Mouse (Mus musculus) left cerebral cortex, postnatal 25 days (tissue): ENCODE measurements around the gene Dlgap5. TPM values are rescaled to one million over a fixed set of nuclear protein-coding genes. Genes with fewer than 3 reads are reported as not detected.
A peak's percentile ranks its signal among the peaks of the same experiment; 100 is the strongest.
"Not testable (repeated sequence)": the region's sequence is repeated elsewhere in the genome, so short reads cannot be mapped to it uniquely, and the experiment has no call there.

Experiments used
- DNase-seq, 2 experiments: peaks; one replicate each; pipeline ENCODE4 v3.0.0; 2022; ENCODE audit warnings: low spot score in 2 of 2, mixed read lengths in 1 of 2
- intact Hi-C: fragments of 180-260 bp; cut with DNase I; formaldehyde crosslinking; loops from one replicate; pipeline ENCODE4 v1.15.1; 2025
- total RNA-seq, 2 experiments: library from RNA; stranded (reverse); gene quantifications; 2 replicates each; pipeline ENCODE4 v1.2.3; 2021

The Dlgap5 gene
- under 1 TPM in 1 of 2 experiments, not detected in 1; 0.25 TPM for total RNA-seq

DNA sequence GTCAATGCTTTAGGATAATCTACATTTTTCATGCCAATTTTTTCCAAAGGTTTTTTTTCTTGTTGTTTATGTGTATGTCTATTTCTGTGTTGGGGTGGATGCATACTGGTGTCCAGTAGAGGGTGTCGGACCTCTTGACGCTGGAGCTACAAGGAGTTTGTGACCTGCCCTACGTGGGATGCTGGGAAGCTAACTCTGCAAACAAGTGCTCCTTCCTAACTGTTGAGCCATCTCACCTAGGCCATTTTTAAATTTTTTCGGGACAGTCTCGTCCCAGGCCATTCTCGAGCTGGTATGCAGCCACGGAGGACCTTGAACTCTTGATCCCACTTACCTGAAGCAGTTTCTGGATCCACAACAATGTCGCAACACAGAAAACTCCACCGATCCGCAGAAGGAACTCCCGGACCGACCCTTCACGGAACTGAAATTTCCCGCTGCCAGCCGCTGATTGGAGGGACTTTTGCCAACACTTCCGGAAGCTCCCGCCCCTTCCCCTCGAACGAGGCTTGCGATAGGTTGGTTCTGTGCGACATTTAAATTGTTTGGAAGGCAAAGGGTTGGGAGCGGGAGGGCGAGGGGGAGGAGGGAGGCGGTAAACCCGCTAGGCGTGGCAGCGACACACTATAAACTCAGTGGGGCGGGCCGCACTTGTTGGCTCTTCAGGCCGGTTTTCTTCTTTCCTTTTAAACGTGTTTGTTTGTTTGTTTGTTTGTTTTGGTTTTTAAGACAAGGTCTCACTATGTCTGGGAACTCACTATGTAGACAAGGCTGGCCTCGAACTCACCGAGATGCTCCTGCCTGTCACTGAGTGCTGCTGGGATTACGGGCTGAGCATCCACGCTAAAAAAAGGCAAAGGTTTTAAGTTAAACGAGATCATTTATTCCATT lies at the start of gene Dlgap5:
Gene Dlgap5 (minus strand): TSS at position 633 of the 891 bp plus-strand sequence.
- intact Hi-C loops, result no loop called here
- peak; percentile 86 to 92 for DNase-seq

DNA sequence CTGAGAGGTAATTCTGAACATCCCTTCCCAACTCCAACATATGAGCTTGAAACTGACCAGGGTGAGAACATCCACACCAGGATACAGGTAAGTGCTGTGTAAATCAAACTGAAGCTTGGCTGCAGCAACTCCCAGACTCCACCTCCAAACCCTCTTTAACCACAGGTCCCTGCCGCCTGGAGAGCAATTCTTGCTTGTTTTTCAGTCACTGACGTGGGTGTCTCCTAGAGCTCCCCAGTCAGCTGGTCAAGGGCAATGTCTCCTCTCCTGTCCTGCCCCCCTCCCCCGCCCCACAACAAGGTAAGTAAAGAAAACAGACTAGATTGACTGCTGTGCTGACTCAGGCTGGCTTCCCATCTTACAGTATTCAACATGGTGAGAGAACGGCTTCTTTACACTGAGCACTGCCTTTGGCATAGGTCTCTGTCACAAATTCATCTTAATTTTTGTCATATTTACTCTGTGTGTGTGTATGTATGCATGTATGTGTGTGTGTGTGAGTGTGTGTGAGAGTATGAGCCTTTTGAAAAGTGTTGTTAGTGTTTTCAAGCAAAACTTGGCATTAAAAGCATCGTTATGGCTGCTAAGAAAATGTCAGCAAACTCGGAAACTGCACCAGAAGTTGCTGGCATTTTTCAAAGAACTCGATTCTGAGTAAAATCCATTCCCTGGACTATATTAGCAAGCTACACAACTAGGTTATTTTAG lies 47.4 kb upstream of the Dlgap5 start:
- intact Hi-C loops, result no loop called here
- no peak for DNase-seq

DNA sequence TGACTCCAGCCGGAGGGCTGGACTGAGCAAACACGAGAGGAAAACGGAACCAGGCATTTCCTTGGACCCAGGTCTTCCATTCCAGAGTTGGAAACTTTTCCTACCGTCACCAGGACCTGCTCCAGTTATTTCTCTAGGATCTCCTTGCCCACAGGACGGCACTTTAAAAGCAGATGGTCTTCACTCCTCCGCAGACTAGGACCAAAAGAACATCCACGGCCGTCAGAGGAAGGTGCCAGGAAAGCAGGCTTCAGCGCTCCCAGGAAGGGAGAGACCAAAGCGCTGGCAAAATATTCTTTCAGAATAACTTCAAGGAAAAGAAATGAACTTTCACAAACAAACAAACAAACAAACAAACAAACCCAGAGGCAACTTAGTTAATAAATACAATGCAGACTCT lies 46.2 kb upstream of the Dlgap5 start:
- peak in 1 of 2 experiments; percentile 75 for DNase-seq

DNA sequence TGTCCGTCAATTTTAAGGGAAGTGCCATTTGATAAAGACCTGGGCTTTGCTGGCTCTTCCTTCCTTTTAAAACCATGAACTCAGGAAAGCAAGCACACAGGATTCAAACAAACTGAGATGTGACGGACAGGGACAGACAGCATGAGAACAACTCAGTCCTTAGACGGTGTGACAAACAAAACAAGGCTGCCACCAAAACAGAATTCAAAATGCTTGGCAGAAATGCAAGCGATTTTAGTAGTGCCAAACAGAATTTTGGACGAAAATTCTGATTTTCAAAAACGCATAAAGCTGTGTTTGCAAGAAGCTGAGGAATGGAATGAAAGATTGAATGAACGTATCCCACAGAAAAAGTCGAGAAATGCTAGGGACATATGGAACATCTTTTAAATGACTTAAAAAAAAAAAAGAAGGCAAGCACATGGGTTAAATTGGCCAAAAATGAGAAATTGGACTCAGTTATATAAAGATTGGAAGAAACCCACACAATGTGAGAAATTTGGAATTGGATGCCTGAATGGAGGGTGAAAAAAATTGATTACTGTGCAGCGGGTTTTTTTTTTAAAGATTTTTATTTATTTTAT lies 44.8 kb upstream of the Dlgap5 start:
- no peak for DNase-seq
- intact Hi-C loops, result no loop called here

More for the DNA sequence above, 46.2 kb upstream of the Dlgap5 start:
- intact Hi-C loops, result no loop called here

DNA sequence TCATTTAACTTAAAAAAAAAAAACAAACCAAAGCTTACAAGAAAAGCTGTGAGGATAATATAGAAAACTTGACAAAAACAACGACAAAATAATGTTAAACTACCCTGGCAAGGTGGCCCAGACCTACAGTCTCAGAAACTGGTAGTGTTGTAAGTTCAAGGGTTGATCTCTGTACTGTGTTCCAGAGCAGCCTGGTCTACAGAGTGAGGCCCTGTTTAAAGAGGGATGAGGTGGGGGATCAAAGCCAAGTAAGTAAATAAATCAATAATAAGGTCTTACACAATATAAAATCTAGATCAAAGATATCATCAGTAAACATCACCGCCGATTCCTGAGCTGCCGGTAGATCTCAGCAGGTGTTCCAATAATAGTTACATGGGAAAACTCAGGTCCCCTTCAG lies 44.2 kb upstream of the Dlgap5 start:
- DNase-seq, result no peak
- intact Hi-C loops, result no loop called here

DNA sequence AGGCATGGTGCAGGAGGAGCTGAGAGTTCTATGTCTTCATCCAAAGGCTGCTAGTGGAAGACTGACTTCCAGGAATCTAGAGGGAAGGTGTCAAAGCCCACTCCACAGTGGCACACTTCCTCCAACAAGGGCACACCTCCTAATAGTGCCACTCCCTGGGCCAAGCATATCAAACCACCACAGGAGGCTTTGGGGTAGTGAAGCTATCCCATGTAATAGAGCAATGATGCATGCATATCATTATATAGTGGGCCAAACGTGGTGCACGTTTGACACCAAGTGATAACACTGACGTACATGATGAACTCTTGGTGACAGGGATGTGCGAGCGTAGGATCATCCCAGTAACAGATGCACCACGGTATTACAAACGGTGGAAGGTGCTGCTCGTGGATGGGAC lies 43.8 kb upstream of the Dlgap5 start:
- intact Hi-C loops, result no loop called here
- DNase-seq, result no peak

DNA sequence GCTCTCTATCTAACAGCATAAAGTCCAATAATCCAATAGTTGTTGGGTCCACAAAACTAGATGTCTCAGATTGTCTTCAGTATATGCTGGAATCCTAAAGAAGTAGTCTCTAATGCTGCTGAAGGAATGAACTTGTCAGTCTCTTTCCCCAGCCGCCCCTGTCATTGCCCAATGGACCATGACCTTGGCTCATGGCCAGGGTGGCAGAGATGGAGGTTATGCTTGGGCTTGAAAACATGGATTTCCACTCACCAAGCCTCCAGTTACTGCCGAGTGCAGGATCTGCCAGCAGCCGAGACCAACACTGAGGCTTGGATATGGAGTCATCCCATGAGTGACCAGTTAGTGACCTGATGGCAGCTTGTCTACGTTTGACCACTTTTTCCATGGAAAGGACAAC lies 41.3 kb upstream of the Dlgap5 start:
- no peak for DNase-seq
- intact Hi-C loops, result no loop called here

DNA sequence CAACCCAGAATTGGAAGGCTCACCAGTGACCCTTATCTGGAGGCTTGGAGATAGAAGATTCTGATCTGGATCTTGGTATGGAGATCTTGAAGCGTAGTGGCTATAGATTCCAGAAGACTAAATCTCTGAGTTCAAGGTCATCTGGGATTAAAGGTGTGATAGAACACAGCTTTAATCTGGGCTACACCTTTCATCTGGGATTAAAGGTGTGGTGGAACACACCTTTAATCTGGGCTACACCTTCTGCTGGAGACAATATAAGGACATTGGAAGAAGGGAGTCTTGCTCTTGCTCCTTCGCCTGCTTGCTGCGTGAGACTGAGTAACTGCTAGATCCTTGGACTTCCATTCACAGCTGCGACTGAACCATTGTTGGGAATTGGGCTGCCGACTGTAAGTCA lies 31.9 kb upstream of the Dlgap5 start, which contains the start of gene Fbxo34:
Gene Fbxo34 (plus strand): TSS at position 301 of the 400 bp plus-strand sequence.
- DNase-seq, intact Hi-C loops: not testable (repeated sequence)

DNA sequence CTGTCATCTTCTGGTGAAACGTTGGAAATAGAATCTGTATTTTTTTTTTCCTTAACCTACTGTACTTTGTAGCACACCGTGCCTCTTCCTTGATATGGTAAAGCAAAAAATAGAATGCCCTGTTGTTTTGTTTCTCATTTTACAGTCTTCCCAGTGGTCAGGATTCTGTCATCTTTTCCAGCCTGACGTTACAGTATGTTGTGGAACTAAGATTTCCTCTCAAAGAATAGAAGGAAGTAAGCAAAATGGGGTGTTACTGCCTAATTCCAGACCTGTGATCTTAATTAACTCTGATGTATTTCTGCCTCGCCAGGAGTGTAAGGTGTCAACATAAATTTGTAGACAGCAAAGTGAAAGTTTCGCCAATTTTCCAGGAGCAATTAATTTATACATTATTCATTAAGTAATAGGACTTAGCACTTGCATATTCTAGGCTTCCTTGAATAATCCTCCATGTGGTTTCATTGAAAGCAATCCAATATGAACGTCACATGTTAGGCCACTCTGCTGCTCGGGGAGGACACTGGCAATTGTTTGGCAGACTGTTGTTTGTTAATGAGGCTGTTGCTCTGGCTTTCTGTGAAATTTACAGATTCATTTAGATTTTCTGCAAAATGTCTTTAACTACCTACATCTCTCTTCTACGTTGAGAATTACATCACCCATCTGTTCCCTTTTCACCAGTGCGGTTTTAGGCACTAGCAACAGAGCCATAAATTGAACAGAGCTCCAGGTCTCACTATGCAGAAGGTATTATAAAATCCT lies 27.3 kb upstream of the Dlgap5 start:
- DNase-seq, result peak; percentile 8 to 72
- intact Hi-C loops, result no loop called here

DNA sequence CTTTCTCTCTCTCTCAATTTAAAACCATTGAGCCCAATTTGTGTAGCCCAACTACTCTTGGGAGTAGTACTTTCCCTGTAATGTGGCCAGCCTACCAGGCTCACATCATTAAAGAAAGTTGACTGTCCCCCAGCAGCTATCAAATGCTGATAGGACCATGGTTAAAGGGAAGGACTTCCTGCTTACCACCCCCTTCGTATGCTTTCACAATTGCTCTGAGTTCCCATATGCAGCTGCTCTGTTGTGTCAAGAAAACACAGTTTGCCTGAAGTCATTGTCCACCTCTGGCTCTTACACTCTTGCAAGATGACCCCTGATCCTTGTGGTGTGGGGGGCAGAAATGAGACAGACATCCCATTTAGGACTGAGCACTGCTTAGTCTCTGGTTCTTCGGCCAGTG lies 26.7 kb upstream of the Dlgap5 start:
- DNase-seq, result no peak
- intact Hi-C loops, result no loop called here

DNA sequence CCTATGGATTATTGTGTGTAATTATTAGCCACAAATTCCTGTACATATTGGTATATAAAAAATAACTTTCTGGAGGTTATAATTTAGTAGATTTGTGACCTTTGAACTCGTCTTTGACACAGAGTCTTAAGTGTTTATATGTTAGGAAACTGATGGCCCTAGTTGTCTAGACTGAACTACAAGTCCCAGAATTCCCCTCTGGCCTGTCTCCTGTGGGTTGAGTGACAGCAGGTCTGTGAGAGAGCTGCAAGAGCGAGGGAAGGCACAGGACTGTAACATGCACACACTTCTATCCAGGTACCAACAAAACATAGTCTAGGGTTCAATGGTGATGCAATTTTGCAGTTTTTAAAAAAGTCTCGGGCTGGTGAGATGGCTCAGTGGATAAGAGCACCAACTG lies 20.7 kb upstream of the Dlgap5 start:
- intact Hi-C loops, result no loop called here
- no peak for DNase-seq

DNA sequence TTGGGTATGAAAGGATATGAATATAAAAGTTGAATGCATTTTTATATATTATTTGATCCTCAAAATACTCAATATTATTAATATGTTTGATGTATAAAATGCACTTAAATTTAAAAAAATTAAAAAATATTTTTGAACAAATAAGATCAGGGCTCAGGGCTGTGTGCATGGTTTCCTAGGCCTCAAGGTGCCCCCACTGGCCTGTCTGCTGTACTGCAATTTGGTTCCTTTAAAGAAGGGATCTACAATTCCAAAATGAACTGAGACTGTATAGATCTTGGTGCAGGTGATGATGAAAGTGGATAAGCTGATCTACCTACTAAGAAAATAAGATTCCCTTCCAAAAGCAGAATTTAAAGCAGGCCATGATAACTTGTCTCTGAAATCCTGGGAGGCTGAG lies 14.8 kb upstream of the Dlgap5 start:
- intact Hi-C loops, result no loop called here
- DNase-seq, result no peak

DNA sequence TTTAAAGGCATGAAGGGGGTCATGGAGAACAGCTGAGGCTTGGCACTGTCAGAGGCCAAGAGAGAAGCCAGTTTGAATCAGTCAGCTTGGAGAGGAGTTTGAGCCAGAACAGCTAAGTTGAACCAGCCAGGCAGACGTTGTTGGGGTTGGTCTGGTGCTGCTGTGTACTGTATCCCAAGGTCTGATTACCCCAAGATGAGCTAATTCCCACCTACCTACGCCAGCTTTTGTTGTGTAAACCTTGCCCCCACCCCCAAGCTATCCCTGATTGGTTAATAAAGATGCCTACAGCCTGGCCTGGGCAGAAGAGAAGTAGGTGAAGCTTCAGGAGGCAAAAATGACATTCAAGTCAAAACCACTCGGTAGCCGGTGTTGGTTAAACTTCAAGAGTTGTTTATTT lies 4.3 kb upstream of the Dlgap5 start:
- intact Hi-C loops, result loop anchor here (5.0 kb wide), 1 partner anchor 50 kb away; no protein-coding TSS in a partner anchor
- no peak for DNase-seq

DNA sequence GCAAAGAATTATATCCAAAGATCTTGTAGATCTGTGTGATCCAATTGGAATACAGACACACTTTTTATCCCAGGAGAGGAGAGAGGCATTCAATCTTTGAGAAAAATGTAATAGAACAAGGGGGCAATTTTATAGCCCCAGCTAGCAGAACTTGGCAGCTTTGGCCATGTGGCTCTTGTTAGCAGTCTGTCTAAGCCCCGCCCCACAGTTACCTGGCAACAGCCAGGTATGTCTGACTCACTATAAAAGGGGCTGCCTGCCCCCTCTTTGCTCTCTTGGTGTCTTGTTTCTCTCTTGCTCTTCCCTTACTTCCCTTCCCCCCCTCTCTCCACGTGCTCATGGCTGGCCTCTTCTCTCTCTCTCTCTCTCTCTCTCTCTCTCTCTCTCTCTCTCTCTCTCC lies 3.4 kb upstream of the Dlgap5 start:
- DNase-seq, result no peak
- intact Hi-C loops, result loop anchor here (5.0 kb wide), 1 partner anchor 49 kb away; no protein-coding TSS in a partner anchor

DNA sequence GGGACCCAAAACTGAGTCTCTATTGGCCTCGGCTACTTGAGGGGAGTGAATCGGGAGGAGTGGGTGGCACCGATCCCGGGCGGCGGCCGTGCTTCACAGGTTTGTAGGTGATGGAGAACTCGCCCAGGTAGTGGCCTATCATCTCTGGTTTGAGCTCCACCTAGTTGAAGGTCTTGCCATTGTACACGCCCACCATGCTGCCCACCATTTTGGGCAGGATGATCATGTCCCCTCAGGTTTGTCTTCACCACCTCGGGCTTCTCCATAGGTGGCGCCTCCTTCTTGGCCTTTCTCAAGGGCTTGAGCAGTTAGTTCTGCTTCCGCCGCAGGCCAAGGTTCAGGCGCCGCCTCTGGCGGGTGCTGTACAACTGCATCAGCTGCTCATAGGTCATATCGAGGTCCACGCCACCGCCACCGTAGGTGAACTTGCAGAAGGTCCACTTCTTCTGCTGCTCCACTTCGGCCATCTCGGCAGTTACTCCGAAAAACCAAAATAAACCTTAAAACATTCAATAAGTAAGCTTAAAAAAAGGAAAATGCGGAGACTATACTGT lies 1.6 kb upstream of the Dlgap5 start:
- intact Hi-C loops, result loop anchor here (5.0 kb wide), 1 partner anchor 47 kb away; no protein-coding TSS in a partner anchor
- DNase-seq, result no peak

DNA sequence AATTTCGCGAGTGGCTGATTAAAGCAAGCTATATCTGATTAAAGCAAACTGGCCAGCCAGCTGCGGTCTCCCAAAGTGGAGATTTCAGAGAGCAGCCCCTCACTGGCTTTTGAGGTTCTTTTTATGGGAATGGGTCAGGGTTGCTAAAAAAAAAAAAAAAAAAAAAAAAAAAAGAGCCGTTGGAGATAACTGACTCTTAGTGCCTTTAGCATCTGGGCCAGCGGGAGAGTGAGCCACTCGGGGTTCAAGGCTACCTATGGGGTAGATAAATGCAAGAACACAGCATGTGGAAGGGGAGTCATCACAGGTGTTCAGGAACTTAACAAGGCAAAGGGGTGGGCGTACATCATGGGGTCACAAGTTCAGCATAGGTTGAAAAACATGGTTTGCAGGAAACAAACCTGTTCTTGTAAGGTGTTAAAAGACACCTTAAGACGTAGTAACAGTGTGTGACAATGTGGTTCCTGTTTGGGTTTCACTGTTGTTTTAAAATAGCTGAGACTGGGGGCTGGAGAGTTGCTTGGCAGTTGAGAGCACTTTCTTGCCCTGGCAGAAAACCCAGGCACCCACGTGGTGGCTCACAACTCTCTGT lies 923 bp upstream of the Dlgap5 start:
- DNase-seq, result no peak
- intact Hi-C loops, result no loop called here

DNA sequence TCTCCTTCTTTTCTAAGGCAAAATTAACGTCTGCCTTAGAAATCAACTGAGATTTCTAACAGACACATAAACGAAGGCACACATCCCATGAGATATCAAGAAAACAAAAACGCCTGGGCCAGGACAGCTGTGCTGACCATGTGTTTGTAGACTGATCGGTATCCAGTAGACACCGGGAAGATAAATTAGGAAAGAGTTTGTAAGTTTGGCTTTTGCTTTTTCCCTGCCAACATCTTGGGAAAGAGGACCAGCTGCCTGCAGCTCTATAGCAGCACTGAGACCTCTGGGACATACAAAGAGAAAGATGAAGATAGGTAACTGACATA lies 422 bp upstream of the Dlgap5 start:
- intact Hi-C loops, result no loop called here

DNA sequence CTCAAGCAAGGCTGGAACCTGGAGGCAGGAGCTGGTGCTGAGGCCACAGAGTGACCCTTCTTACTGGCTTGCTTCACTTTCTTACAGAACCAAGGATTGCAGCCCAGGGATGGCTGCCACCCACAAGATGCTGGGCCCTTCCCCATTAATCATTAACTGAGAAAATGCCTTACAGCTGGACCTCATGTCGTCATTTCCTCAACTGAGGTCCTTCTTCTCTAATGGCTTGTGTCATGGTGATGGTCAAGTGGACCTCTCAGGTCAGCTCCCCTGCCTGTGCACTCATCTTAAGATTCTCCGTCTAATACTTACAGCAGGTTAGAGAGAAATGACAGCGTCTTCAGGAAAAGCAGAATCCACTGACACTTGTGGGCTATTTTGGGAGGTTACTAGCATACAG lies 861 bp downstream of the Dlgap5 start:
- intact Hi-C loops, result no loop called here
- DNase-seq, result no peak

More for the DNA sequence above, 422 bp upstream of the Dlgap5 start:
- no peak for DNase-seq

DNA sequence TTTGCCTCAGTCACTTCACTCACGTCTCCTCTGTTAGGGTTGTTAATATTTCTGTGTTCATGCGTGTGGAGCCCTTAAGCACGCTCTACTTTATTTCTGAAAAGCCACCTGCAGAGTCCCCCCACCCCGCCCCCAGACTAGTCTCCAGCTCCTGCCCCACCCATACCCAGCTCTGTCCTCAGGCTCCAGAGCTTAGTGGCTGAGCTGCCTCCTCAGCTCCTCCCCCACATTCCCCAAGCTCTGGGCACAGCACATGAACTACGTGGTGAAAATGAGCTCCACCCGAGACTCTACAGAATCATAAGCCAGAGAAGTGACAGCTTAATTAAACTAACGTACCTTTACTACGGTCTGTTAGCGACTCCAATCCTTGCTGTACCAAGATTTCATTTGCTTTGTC lies 12.2 kb downstream of the Dlgap5 start:
- DNase-seq, result no peak
- intact Hi-C loops, result no loop called here
